Mouse (Mus musculus): ENCODE results near the gene Scai. TPM values are rescaled to one million over a fixed set of nuclear protein-coding genes. Genes with fewer than 3 reads are reported as not detected.

Gene Scai
- polyA plus RNA-seq, 1 experiment from 2014 or later: 3.2 TPM

GRCm38 (mm10) chr2:39185942-39186341, 4.6 kb downstream of the Scai start:
- 53% methylated on average over 3 of the region's 3 CpGs for WGBS (ENCODE audit: insufficient replicate concordance)
- H3K27ac ChIP-seq: no peak overlapping the region
- H3K27me3 ChIP-seq (replicated peaks): no peaks in the 10 kb centered on the region
- H3K4me3 ChIP-seq: no peak overlapping the region
- no peak overlapping the region for H3K9ac ChIP-seq
- H3K4me2 ChIP-seq: no peak overlapping the region
- H3K9me3 ChIP-seq (replicated peaks): no peaks in the 10 kb centered on the region
- ATAC-seq: no peak
- H3K36me3 ChIP-seq: peaks cover 8% of the 10 kb centered on the region; the same call in 1 of the 2 replicates
- peaks cover 18% of the 10 kb centered on the region for H3K4me1 ChIP-seq

GRCm38 (mm10) chr2:39183587-39183986, 6.9 kb downstream of the Scai start:
- Histone ChIP-seq H3K36me3 (peaks cover 17% of the 10 kb centered on the region), H3K27me3 (replicated peaks) (no peaks in the 10 kb centered on the region), H3K4me3 (no peak overlapping the region), H3K4me1 (peaks cover 3% of the 10 kb centered on the region; the same call in 1 of the 2 replicates), H3K4me2 (no peak overlapping the region), H3K27ac (no peak overlapping the region), H3K9ac (no peak overlapping the region), H3K9me3 (replicated peaks) (no peaks in the 10 kb centered on the region)
- WGBS (ENCODE audit: insufficient replicate concordance): 85% methylated on average over 2 of the region's 2 CpGs
- no peak for ATAC-seq

GRCm38 (mm10) chr2:39160996-39161395, 29.5 kb downstream of the Scai start:
- Histone ChIP-seq H3K9ac (no peak overlapping the region), H3K4me1 (no peaks in the 10 kb centered on the region), H3K27ac (no peak overlapping the region), H3K4me2 (no peak overlapping the region), H3K9me3 (replicated peaks) (no peaks in the 10 kb centered on the region), H3K27me3 (replicated peaks) (no peaks in the 10 kb centered on the region), H3K4me3 (no peak overlapping the region), H3K36me3 (no peaks in the 10 kb centered on the region; the same call in 1 of the 2 replicates)
- WGBS (ENCODE audit: insufficient replicate concordance): 77% methylated on average over 1 of the region's 1 CpGs
- ATAC-seq: no peak

GRCm38 (mm10) chr2:39157916-39158315, 32.6 kb downstream of the Scai start:
- Histone ChIP-seq H3K4me2 (no peak overlapping the region), H3K9ac (no peak overlapping the region), H3K36me3 (no peaks in the 10 kb centered on the region; the same call in 1 of the 2 replicates), H3K4me1 (peaks cover 12% of the 10 kb centered on the region; the same call in 1 of the 2 replicates), H3K27me3 (replicated peaks) (no peaks in the 10 kb centered on the region), H3K4me3 (no peak overlapping the region), H3K27ac (no peak overlapping the region), H3K9me3 (replicated peaks) (no peaks in the 10 kb centered on the region)
- ATAC-seq: no peak
- WGBS (ENCODE audit: insufficient replicate concordance): 58% methylated on average over 1 of the region's 1 CpGs

- Histone ChIP-seq H3K4me3 (no peak overlapping the region), H3K27me3 (replicated peaks) (no peaks in the 10 kb centered on the region), H3K9ac (no peak overlapping the region), H3K27ac (no peak overlapping the region), H3K4me2 (no peak overlapping the region), H3K36me3 (no peaks in the 10 kb centered on the region; the same call in 1 of the 2 replicates), H3K9me3 (replicated peaks) (no peaks in the 10 kb centered on the region), H3K4me1 (peaks cover 12% of the 10 kb centered on the region; the same call in 1 of the 2 replicates)
- WGBS (ENCODE audit: insufficient replicate concordance): 63% methylated on average over 1 of the region's 1 CpGs
- ATAC-seq: no peak
Observed at GRCm38 (mm10) chr2:39156821-39157220, 33.7 kb downstream of the Scai start.

GRCm38 (mm10) chr2:39150943-39151342, 39.6 kb downstream of the Scai start:
- no peak overlapping the region for H3K4me3 ChIP-seq
- no peak overlapping the region for H3K27ac ChIP-seq
- H3K4me1 ChIP-seq: peaks cover 20% of the 10 kb centered on the region; the same call in 1 of the 2 replicates
- no peaks in the 10 kb centered on the region for H3K36me3 ChIP-seq
- no peak for ATAC-seq
- H3K4me2 ChIP-seq: no peak overlapping the region
- WGBS (ENCODE audit: insufficient replicate concordance): 45% methylated on average over 2 of the region's 2 CpGs
- H3K27me3 ChIP-seq (replicated peaks): no peaks in the 10 kb centered on the region
- no peaks in the 10 kb centered on the region for H3K9me3 ChIP-seq (replicated peaks)
- no peak overlapping the region for H3K9ac ChIP-seq

GRCm38 (mm10) chr2:39148075-39148474, 42.5 kb downstream of the Scai start:
- Histone ChIP-seq H3K4me2 (peak overlapping the region; percentile 38), H3K9me3 (replicated peaks) (no peaks in the 10 kb centered on the region), H3K27me3 (replicated peaks) (no peaks in the 10 kb centered on the region), H3K36me3 (no peaks in the 10 kb centered on the region), H3K4me3 (no peak overlapping the region; the same call in 1 of the 2 replicates), H3K27ac (no peak overlapping the region), H3K9ac (no peak overlapping the region), H3K4me1 (peaks cover 8% of the 10 kb centered on the region; the same call in 1 of the 2 replicates)
- peak; percentile 76 for ATAC-seq
- 10% methylated on average over 2 of the region's 2 CpGs for WGBS (ENCODE audit: insufficient replicate concordance)

- Histone ChIP-seq H3K27me3 (replicated peaks) (no peaks in the 10 kb centered on the region), H3K27ac (no peak overlapping the region), H3K36me3 (no peaks in the 10 kb centered on the region), H3K4me3 (no peak overlapping the region), H3K4me2 (no peak overlapping the region), H3K9ac (no peak overlapping the region), H3K4me1 (peaks cover 13% of the 10 kb centered on the region; the same call in 1 of the 2 replicates), H3K9me3 (replicated peaks) (no peaks in the 10 kb centered on the region)
- no peak for ATAC-seq
- 76% methylated on average over 1 of the region's 1 CpGs for WGBS (ENCODE audit: insufficient replicate concordance)
Observed at GRCm38 (mm10) chr2:39146469-39146868, 44.1 kb downstream of the Scai start.

- H3K9ac ChIP-seq: no peak overlapping the region
- WGBS (ENCODE audit: insufficient replicate concordance): 73% methylated on average over 3 of the region's 3 CpGs
- no peak overlapping the region for H3K4me3 ChIP-seq
- peaks cover 8% of the 10 kb centered on the region; the same call in 1 of the 2 replicates for H3K4me1 ChIP-seq
- no peak overlapping the region for H3K4me2 ChIP-seq
- H3K27ac ChIP-seq: no peak overlapping the region
- ATAC-seq: no peak
- H3K9me3 ChIP-seq (replicated peaks): no peaks in the 10 kb centered on the region
- no peaks in the 10 kb centered on the region for H3K36me3 ChIP-seq
- no peaks in the 10 kb centered on the region for H3K27me3 ChIP-seq (replicated peaks)
Observed at GRCm38 (mm10) chr2:39142357-39142948, 48.1 kb downstream of the Scai start.

- no peak for ATAC-seq
- H3K4me1 ChIP-seq: peaks cover 8% of the 10 kb centered on the region; the same call in 1 of the 2 replicates
- H3K4me3 ChIP-seq: no peak overlapping the region
- H3K9me3 ChIP-seq (replicated peaks): no peaks in the 10 kb centered on the region
- 73% methylated on average over 7 of the region's 7 CpGs for WGBS (ENCODE audit: insufficient replicate concordance)
- H3K36me3 ChIP-seq: no peaks in the 10 kb centered on the region
- no peak overlapping the region for H3K9ac ChIP-seq
- no peak overlapping the region for H3K27ac ChIP-seq
- H3K27me3 ChIP-seq (replicated peaks): no peaks in the 10 kb centered on the region
- no peak overlapping the region for H3K4me2 ChIP-seq
Observed at GRCm38 (mm10) chr2:39140586-39141455, 49.7 kb downstream of the Scai start.

GRCm38 (mm10) chr2:39129526-39130326, 60.8 kb downstream of the Scai start:
- Histone ChIP-seq H3K27ac (peak overlapping the region; percentile 69), H3K4me1 (peaks cover 42% of the 10 kb centered on the region), H3K9ac (no peak overlapping the region), H3K9me3 (replicated peaks) (no peaks in the 10 kb centered on the region), H3K4me2 (peak overlapping the region; percentile 33), H3K36me3 (no peaks in the 10 kb centered on the region; the same call in 1 of the 2 replicates), H3K4me3 (no peak overlapping the region), H3K27me3 (replicated peaks) (no peaks in the 10 kb centered on the region)
- ATAC-seq: peak; percentile 98
- 50% methylated on average over 3 of the region's 3 CpGs for WGBS (ENCODE audit: insufficient replicate concordance)

Measured in liver, embryonic 12.5 days (tissue).